Mouse (Mus musculus) thymus, postnatal 10 days (tissue): Measurements from ENCODE around the gene Cbl.

Experiments
- DNase-seq, 2 experiments: peaks; one replicate each; pipeline ENCODE4 v3.0.0; 2021; ENCODE audit warnings: low spot score in 2 of 2

Gene Cbl

DNA sequence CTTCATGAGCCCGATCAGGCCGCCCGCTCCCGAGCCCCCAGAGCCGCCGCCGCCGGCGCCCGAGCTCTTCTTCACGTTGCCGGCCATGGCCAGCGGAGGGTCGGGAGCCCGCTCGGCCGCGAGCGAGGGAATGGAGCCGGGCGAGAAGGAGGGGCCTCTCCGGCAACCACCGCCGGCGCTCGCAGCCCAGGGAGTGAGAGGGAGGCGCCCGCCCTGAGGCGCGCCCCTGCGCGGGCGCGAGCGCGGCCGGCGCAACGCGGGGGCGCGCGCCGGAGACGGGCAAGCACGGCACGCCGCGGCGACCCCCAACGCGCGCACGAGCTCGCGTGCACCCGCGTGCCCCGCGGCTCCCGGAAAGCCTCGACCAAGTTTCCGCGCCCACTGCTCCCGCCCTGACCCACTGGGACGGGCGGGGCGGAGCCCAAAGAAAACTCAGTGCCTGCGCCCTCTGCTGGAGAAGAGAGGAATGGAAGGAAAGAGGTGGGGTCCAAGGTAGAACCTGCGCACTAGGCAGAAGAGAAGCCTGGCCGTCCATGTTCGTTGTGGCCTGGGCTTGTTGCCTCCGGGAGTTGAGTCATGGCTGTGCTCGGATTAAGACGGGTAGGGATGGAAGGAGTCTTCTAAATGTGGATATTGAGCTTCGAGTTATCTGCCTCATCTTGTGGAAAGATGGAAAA is at the start of gene Cbl:
Gene Cbl, minus strand, starts transcription at position 248 of the 677 bp plus-strand sequence.
- peak; percentile 98 to 99 for DNase-seq

DNA sequence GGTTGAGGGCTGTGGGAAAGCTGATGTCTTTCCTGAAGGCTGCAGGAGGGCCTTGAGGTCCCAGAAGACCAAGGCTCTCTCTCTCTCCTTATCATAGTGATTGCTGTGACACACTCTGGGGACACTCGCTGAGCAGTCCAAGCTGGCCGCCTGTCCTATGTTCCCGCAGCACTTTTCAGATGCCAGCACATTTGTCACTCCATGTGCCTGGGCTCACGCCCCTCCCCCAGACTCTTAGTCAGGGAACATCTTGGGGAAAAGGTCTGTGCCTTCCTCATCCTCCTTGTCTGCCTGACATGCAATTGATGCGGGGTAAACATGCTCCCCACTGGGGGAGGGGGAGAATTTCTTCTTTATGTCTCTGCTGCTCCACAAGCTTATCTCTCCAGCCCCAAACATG is 49.3 kb upstream of the Cbl start:
- no peak for DNase-seq

GRCm38 (mm10) chr9:44269973-44270372 is 36.1 kb upstream of the Cbl start:
- DNase-seq, result no peak

- DNase-seq, result peak in 1 of 2 experiments; percentile 53
Measured at GRCm38 (mm10) chr9:44269077-44269476, 35.2 kb upstream of the Cbl start.

DNA sequence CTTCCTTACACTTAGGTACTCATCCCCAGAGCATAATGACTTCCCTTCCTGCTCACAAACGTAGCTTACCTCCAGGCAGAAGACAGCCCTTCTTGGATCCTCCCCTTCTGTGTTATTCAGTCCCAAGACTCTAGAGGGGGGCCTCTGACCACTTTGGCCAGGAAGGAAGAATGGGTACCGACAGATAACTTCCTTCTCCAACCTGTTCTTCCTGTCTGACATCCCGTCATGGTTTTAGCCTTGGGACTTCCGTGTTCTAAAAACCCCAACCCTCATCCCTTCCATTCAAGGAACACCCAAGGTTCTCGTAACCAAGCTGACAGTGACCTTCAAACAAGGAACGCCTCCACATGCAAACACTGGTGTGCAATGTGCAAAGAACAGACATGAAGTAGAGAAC is 34.6 kb upstream of the Cbl start, which contains the start of gene Nlrx1:
Gene Nlrx1, minus strand, starts transcription at position 168 of the 400 bp plus-strand sequence.
- no peak for DNase-seq

- peak; percentile 79 to 87 for DNase-seq
Measured at GRCm38 (mm10) chr9:44268027-44268360, 34.1 kb upstream of the Cbl start.

GRCm38 (mm10) chr9:44267319-44268026 is 33.6 kb upstream of the Cbl start:
- DNase-seq, result no peak

DNA sequence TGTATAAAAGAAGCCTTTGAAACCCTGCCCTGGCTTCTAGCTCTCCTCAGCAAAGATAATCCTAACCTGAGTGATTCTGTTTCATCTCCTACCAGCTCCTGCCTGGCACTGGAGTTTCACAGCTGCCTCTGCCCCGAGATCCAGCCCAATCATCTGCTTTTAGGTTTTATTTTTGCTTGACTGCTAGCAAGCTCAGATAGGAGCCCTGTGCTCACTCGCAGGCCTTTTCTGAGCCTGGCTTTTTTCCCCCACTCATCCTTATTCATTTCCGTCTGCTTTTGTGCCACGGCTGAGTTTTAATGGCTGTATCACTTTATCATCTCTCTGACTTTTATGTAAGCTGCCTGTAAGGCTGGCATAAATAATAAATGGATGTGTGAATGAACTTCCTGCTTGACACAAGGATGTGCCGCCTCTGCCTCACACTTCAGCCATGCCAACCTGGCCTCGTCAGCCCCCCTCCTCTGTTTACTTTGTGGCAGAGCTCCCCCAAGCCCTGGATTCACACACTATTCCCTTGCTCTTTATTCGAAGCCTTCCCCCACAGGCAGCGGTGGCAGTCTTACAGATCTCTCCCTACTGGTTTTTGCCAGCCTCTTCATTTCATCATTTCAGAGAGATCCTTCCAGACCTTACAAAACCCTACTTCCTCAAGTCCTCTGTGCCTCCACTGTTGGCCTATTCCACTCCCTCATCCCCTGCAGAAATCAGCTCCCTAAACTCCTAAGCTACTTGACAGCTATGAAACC is 32.8 kb upstream of the Cbl start:
- no peak for DNase-seq

DNA sequence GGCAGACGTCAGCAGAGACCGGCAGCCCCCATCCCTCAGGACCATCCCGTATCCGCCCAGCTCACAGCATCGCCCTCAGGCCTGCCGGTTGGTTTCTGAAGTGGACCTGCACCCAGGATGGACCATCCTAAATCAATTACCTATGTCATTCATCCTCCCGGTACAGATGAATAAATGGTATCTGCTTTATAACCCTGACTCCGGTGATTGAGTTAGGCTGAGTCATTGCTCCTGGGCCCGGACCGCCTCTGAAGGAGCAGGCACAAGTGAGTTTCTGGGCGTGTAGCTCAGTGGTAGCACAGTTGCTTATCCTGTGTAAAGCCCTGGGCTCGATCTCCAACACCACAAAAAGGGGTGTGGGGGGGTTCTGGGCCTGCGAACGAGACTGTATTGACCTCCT is 27.5 kb upstream of the Cbl start:
- no peak for DNase-seq

DNA sequence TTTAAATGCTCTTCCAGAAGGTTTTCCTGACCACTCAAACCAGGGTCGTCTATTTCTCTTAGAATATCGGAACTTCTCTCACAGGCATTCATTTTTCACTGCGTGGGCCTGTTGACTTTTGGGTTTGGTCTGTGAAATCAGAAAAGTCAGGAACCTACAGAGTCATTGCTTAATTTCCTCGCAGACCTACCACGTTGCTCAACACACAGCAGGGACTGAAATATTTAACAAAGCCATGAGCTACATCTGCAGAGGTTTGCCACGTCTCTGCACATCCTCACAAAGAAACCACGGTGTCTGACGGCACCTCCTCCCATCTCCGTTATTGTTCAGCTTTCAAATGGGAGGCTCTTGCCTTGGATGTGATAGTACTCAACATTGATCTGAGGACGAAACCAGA is 25.2 kb upstream of the Cbl start:
- no peak for DNase-seq

DNA sequence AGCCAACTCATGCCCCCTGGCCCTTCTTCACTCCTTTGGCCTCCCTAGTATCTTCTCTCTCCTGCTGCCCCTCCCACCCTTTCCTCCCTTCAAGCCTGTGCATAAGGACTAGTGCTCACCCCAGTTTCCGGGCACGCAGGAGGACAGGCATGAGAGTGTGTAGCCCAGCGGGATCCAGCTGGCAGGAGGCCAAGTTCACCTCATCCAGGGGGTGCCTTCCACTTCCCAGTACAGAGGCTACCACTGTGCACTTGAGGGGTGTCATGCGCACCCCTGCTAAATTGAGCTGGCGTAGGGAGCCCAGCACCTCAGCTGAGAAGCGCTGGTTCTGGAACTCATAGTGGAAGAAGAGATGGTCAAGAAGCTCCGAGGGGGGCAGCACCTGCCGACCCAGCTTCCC is 22.4 kb upstream of the Cbl start:
- DNase-seq, result no peak

DNA sequence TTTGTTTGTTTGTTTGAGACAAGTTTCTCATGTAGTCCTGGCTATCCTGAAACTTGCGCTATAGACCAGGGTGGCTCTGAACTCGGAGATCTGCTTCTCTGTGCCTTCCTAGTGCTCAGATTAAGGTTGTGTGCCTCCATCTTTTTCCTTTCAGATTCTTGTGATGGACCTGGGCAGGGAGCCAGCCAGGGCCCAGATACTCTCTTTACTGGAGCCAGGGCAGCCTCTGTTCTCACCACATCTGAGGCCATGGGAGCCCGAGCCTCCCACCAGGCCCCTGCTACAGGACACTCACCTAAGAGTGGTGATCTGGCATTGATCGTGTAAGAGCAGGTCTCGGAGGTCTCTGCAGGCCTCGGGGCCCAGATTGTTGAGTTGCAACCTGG is 21.3 kb upstream of the Cbl start:
- no peak for DNase-seq

DNA sequence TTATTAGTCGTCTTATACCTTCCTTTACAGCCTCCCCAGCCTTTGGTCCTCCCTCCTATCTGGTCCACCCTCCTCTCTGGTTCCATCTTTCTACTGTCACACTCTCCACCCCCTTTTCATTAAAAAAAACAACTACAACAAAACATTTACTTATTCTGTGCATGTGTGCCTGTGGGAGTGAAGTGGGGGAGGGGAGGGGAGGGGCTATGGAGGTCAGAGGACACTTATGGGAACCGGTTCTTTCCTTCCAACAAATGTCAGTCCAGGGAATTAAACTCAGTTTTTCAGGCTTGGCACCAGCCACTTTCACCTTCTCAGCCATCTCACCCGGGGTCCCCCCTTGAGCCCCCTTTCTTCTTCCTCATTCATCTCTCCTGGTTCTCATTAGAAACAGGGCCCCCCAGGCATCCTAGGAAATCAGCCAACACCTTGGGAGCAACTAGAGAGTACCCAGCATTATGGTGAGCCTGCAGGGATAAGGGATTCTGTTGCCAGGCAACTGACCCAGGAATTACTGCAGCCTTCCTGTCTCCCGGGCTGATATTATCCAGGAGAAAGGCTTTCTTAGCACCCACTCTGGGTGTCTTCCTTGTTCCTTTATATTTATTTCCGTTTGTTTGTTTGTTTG is 20.8 kb upstream of the Cbl start:
- no peak for DNase-seq

GRCm38 (mm10) chr9:44253441-44253840 is 19.6 kb upstream of the Cbl start:
- DNase-seq, result peak; percentile 60 to 70

GRCm38 (mm10) chr9:44251314-44251713 is 17.5 kb upstream of the Cbl start, which contains the start of gene Pdzd3:
Gene Pdzd3 (minus strand): TSS chr9:44251471.
- no peak for DNase-seq

GRCm38 (mm10) chr9:44250445-44250844 is 16.6 kb upstream of the Cbl start:
- no peak for DNase-seq

GRCm38 (mm10) chr9:44249181-44250146 is 15.6 kb upstream of the Cbl start:
- peak; percentile 82 to 87 for DNase-seq

DNA sequence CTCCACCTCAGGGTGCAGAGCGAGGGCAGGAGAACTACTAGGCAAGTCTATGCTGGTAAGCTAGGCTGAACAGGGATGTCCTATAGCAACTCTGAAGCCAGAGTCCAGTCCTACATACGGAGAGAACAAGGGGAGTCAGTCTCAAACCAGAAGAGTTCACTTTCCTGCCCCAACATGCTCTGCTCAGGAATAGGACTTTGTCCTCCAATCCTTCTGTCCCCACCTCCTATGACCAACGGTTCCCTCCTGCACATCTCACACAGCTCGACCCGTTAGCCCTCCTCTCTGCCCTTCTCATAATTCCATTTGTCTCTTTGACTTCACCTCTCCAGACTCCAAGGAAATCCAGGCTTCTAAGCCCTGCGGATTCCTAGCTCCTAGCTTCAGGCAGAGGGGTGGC is 14.1 kb upstream of the Cbl start:
- no peak for DNase-seq

GRCm38 (mm10) chr9:44243621-44244020 is 9.8 kb upstream of the Cbl start:
- DNase-seq, result no peak

GRCm38 (mm10) chr9:44241418-44241817 is 7.6 kb upstream of the Cbl start:
- DNase-seq, result no peak

DNA sequence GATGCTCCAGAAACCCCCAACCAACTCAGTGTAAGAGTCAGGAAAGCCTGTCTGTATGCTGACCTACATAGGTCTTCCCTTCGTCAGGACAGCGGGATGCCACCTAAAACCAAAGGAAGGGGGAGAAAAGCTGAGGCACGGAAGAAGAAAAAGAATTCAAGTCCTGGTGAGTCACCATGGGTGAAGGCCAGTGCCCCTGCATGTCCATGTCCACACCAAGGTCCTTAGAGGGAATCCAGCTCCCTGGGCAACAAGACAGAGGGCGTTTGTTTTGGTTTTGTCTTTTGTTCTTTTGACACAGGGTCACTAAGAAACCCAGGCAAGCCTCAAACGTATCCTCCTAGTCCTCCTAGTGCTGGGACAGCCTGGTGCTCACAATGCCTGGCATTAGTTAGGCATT is 7.1 kb upstream of the Cbl start:
- DNase-seq, result no peak
